Mouse (Mus musculus): ENCODE measurements around the gene Olfr959. TPM values are rescaled to one million over a fixed set of nuclear protein-coding genes. Genes with fewer than 3 reads are reported as not detected.

The Olfr959 gene
- polyA plus RNA-seq, 1 experiment from 2014 or later: not detected

DNA sequence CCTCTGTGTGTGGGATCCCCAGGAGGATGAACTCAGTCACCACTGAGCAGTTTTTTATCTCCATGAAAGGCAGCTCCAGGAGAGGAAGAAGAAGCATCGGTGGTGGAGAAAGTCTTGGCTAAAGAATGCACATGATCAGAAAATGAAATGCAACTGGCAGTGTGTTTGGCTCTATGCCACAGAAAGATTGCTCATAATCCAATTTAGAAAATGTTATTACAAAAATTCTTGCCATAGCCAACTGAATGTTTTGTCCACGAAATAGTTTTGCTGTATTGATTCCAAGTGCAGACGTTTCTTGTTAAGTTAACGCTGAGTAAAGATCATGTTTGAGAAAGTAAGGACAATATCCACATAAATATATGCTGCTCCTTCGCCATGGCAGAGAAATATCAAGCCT lies 24.6 kb downstream of the Olfr959 start:
- Histone ChIP-seq H3K27ac (ENCODE audit: low read depth) (no peak overlapping the region), H3K4me1 (ENCODE audit: insufficient read depth) (no peaks in the 10 kb centered on the region), H3K9ac (no peak overlapping the region), H3K9me3 (ENCODE audit: low read depth, low read length) (no peaks in the 10 kb centered on the region), H3K36me3 (ENCODE audit: insufficient read depth) (no peaks in the 10 kb centered on the region), H3K27me3 (ENCODE audit: insufficient read depth, low read length) (no peaks in the 10 kb centered on the region), H3K4me3 (ENCODE audit: low read depth, low read length) (no peak overlapping the region), H3K4me2 (no peak overlapping the region)
- no peak for TF ChIP-seq CTCF (IDR thresholded peaks at IDR 0.05; ENCODE audit: low read depth)
- no peak for ATAC-seq (ENCODE audit: insufficient read depth)
- DNase-seq: peak; percentile 24
- 52% methylated on average over 5 of the region's 5 CpGs for WGBS

DNA sequence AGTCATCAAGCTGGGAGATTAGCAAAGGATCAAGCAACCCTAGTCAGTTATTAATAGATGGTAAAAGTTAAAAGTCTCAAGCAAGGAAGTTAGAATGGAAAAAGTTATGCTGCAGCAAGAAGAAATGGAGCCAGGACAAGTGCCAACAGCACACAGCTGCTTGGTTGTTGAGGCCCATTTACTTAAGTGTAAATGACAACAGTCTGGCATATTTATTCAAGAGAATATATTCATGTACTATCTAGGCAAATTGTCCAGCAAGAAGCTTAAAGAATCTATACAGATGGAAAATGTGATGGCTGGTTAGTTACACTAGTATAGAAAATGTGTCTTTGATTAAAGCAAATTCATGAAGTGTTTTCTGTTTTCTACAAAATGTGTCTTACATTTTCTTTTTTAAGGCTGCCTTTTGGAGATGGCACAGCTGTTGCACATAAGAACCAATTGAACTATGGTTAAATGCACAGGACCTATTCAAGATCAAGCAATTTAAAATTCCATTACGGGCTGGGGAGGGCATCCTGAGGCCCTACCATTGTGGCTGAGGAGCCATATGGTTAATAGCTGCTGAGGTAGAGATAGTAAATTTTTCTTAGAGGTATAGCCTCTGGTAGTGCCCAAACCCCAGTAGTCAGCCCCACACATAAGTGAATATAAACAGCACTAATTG lies 51.6 kb downstream of the Olfr959 start:
- no peak overlapping the region for H3K9ac ChIP-seq
- H3K4me3 ChIP-seq (ENCODE audit: low read depth, low read length): no peak overlapping the region
- no peaks in the 10 kb centered on the region for H3K4me1 ChIP-seq (ENCODE audit: insufficient read depth)
- H3K27me3 ChIP-seq (ENCODE audit: insufficient read depth, low read length): no peaks in the 10 kb centered on the region
- no peak overlapping the region for H3K27ac ChIP-seq (ENCODE audit: low read depth)
- no peak overlapping the region for H3K4me2 ChIP-seq
- 46% methylated on average over 1 of the region's 1 CpGs for WGBS
- TF ChIP-seq CTCF (IDR thresholded peaks at IDR 0.05; ENCODE audit: low read depth): no peak
- DNase-seq: peak; percentile 82
- H3K9me3 ChIP-seq (ENCODE audit: low read depth, low read length): no peaks in the 10 kb centered on the region
- ATAC-seq (ENCODE audit: insufficient read depth): peak; percentile 86
- no peaks in the 10 kb centered on the region for H3K36me3 ChIP-seq (ENCODE audit: insufficient read depth)

Other genes with a start within 250 kb of the Olfr959 start
- gene Olfr948, start 249.5 kb downstream of the Olfr959 start, polyA plus RNA-seq (2014; fragmentation: Nextera tagmentation; extraction: Ambion mirVana): not detected in 2 replicates
- not detected in 2 replicates for gene Olfr951, start 188.2 kb downstream of the Olfr959 start, polyA plus RNA-seq (2014; fragmentation: Nextera tagmentation; extraction: Ambion mirVana)
- not detected in 2 replicates for gene Olfr952, start 148.4 kb downstream of the Olfr959 start, polyA plus RNA-seq (2014; fragmentation: Nextera tagmentation; extraction: Ambion mirVana)
- gene Olfr954, start 118.9 kb downstream of the Olfr959 start, polyA plus RNA-seq (2014; fragmentation: Nextera tagmentation; extraction: Ambion mirVana): not detected in 2 replicates
- gene Olfr955, start 103.6 kb downstream of the Olfr959 start, polyA plus RNA-seq (2014; fragmentation: Nextera tagmentation; extraction: Ambion mirVana): not detected in 2 replicates
- gene Olfr44, start 81.6 kb downstream of the Olfr959 start, polyA plus RNA-seq (2014; fragmentation: Nextera tagmentation; extraction: Ambion mirVana): not detected in 2 replicates
- not detected in 2 replicates for gene Olfr957, start 59.8 kb downstream of the Olfr959 start, polyA plus RNA-seq (2014; fragmentation: Nextera tagmentation; extraction: Ambion mirVana)
- gene Olfr958, start 21.5 kb downstream of the Olfr959 start, polyA plus RNA-seq (2014; fragmentation: Nextera tagmentation; extraction: Ambion mirVana): not detected in 2 replicates
- 10.4 and 11.7 TPM in 2 replicates for gene AW551984, start 28.8 kb upstream of the Olfr959 start, polyA plus RNA-seq (2014; fragmentation: Nextera tagmentation; extraction: Ambion mirVana)
- not detected in 2 replicates for gene Olfr148, start 35.1 kb upstream of the Olfr959 start, polyA plus RNA-seq (2014; fragmentation: Nextera tagmentation; extraction: Ambion mirVana)
- gene Olfr960, start 45.8 kb upstream of the Olfr959 start, polyA plus RNA-seq (2014; fragmentation: Nextera tagmentation; extraction: Ambion mirVana): not detected in 2 replicates
- gene Olfr961, start 69.5 kb upstream of the Olfr959 start, polyA plus RNA-seq (2014; fragmentation: Nextera tagmentation; extraction: Ambion mirVana): not detected in 2 replicates
- not detected in 2 replicates for gene Olfr963, start 91.6 kb upstream of the Olfr959 start, polyA plus RNA-seq (2014; fragmentation: Nextera tagmentation; extraction: Ambion mirVana)
- not detected in 2 replicates for gene Olfr149, start 131.5 kb upstream of the Olfr959 start, polyA plus RNA-seq (2014; fragmentation: Nextera tagmentation; extraction: Ambion mirVana)
- gene Olfr965, start 135.8 kb upstream of the Olfr959 start, polyA plus RNA-seq (2014; fragmentation: Nextera tagmentation; extraction: Ambion mirVana): not detected in 2 replicates
- gene Olfr150, start 155.4 kb upstream of the Olfr959 start, polyA plus RNA-seq (2014; fragmentation: Nextera tagmentation; extraction: Ambion mirVana): not detected in 2 replicates
- not detected in 2 replicates for gene Olfr967, start 170.7 kb upstream of the Olfr959 start, polyA plus RNA-seq (2014; fragmentation: Nextera tagmentation; extraction: Ambion mirVana)
- gene Olfr968, start 207.7 kb upstream of the Olfr959 start, polyA plus RNA-seq (2014; fragmentation: Nextera tagmentation; extraction: Ambion mirVana): not detected in 2 replicates
- not detected in 2 replicates for gene Olfr969, start 215.4 kb upstream of the Olfr959 start, polyA plus RNA-seq (2014; fragmentation: Nextera tagmentation; extraction: Ambion mirVana)
- gene Olfr970, start 233.3 kb upstream of the Olfr959 start, polyA plus RNA-seq (2014; fragmentation: Nextera tagmentation; extraction: Ambion mirVana): not detected in 2 replicates